Comparison of ENCODE assay signal across 7 mouse cellular contexts in the genomic region with DNA sequence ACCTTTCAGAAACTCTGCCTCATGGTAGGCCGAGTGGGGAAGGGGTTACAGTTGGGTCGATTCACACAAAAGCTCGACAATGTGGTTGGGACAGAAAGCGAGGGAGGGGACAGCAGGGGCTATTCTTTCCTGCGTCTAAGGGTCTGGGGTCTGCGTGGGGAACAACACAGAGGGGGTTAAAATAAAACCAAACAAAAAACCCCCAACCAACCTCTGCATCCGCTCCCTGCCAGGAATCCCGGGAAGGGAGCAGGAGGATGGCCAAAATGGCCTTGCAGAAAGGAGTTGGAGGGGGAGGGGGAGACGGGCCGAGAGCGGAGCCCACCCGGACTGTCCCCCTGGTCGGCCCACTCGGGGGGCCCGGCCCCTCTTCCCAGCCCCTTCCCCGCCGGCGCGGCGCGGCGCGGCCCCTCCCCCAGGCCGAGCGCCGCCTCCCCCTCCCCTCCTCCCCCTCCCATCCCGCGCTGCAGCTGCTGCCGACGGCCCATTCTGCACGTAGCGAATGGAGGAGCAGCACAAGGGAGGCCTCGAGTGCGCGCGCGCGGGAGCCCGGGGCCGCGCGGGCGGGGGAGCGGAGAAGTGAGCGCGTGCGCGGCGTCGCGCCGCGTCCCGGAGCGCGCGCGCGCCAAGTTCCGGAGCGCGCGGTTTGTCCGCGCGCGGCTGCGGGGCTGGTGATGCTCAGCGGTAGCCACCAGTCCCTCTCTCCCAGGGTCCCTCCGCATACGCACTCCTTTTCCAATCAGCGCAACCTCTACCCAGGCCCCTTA. TPM values are rescaled to one million over a fixed set of nuclear protein-coding genes. Genes with fewer than 3 reads are reported as not detected.
A peak's percentile ranks its signal among the peaks of the same experiment; 100 is the strongest.
DNase-seq lines count a peak whose midpoint lies in the region; ATAC-seq lines count a peak whose summit lies in the region.

No protein-coding gene starts in this region.

- H3K4me3 ChIP-seq in limb, embryonic 11.5 days (ENCODE audit: low read depth, low read length) = peak overlapping the region; percentile 34
- peak overlapping the region; percentile 43 for H3K4me3 ChIP-seq in midbrain, embryonic 13.5 days (replicated peaks)

- under 1% methylated on average over 66 of the region's 72 CpGs for WGBS in limb, embryonic 11.5 days
- WGBS in midbrain, embryonic 13.5 days = 0% methylated on average over 26 of the region's 72 CpGs

- peak overlapping the region; percentile 92 for H3K27ac ChIP-seq in limb, embryonic 11.5 days (replicated peaks; ENCODE audit: low read depth, low read length)
- H3K27ac ChIP-seq in midbrain, embryonic 13.5 days = peak overlapping the region; percentile 94

- peaks cover 32% of the 10 kb centered on the region for H3K4me1 ChIP-seq in limb, embryonic 11.5 days (ENCODE audit: control insufficient read depth, insufficient read depth, low read length)
- peaks cover 40% of the 10 kb centered on the region for H3K4me1 ChIP-seq in midbrain, embryonic 13.5 days (replicated peaks)

- peak; percentile 92 for DNase-seq in adrenal gland, adult 2 months
- DNase-seq in embryo, embryonic 10 days (ENCODE audit: low spot score) = peak; percentile 94
- DNase-seq in gastrocnemius, postnatal 4 days (ENCODE audit: low spot score in 2 of 2) = peak; percentile 80 to 86
- peak; percentile 70 for DNase-seq in kidney, adult 11 months
- DNase-seq in limb, embryonic 11.5 days (ENCODE audit: low spot score) = peak; percentile 95
- DNase-seq in spleen, postnatal 36 days (ENCODE audit: low spot score in 2 of 2) = peak; percentile 33 to 40

- peak; percentile 67 for ATAC-seq in limb, embryonic 11.5 days (ENCODE audit: insufficient number of reproducible peaks, low FRiP score, low TSS enrichment, low read depth)
- peak; percentile 79 for ATAC-seq in midbrain, embryonic 13.5 days

- H3K27me3 ChIP-seq in limb, embryonic 11.5 days (ENCODE audit: control insufficient read depth, insufficient read depth, low read length) = 0 out of 2 replicates have a peak, but pooled peaks cover 2% of the 10 kb centered on the region
- peaks cover 17% of the 10 kb centered on the region for H3K27me3 ChIP-seq in midbrain, embryonic 13.5 days

- peak overlapping the region; percentile 75 for H3K4me2 ChIP-seq in limb, embryonic 11.5 days (ENCODE audit: low read depth, severe bottlenecking)
- H3K4me2 ChIP-seq in midbrain, embryonic 13.5 days (replicated peaks) = peak overlapping the region; percentile 59

- no peaks in the 10 kb centered on the region for H3K9me3 ChIP-seq in limb, embryonic 11.5 days (ENCODE audit: control insufficient read depth, low read length)
- no peaks in the 10 kb centered on the region for H3K9me3 ChIP-seq in midbrain, embryonic 13.5 days

- no peaks in the 10 kb centered on the region for H3K36me3 ChIP-seq in limb, embryonic 11.5 days (ENCODE audit: control insufficient read depth, insufficient read depth, low read length)
- no peaks in the 10 kb centered on the region for H3K36me3 ChIP-seq in midbrain, embryonic 13.5 days

- H3K9ac ChIP-seq in limb, embryonic 11.5 days (ENCODE audit: low read length) = peak overlapping the region; percentile 78
- H3K9ac ChIP-seq in midbrain, embryonic 13.5 days (replicated peaks) = peak overlapping the region; percentile 76

RNA-seq across cellular contexts. Expression of gene 1600014C23Rik, which starts 2.9 kb away (rescaled TPM):
- not detected for total RNA-seq in adrenal gland, adult 2 months (2021)
- polyA plus RNA-seq in adrenal gland, adult 2 months (2012; rRNA removed) = not detected in 2 replicates
- not detected for total RNA-seq in gastrocnemius, postnatal 4 days (2021)
- not detected in 2 replicates for polyA plus RNA-seq in limb, embryonic 11.5 days (2014; fragmentation: Nextera tagmentation; extraction: Ambion mirVana)
- not detected in 2 replicates for polyA plus RNA-seq in midbrain, embryonic 13.5 days (2015; fragmentation: Nextera tagmentation; extraction: Ambion mirVana)

RNA-seq across cellular contexts. Expression of gene Tmem63b, which starts 49.8 kb away (rescaled TPM):
- total RNA-seq in adrenal gland, adult 2 months (2021) = 10 to 100 TPM; 37.9 to 54.8 TPM
- polyA plus RNA-seq in adrenal gland, adult 2 months (2012; rRNA removed) = 68.9 and 71.9 TPM in 2 replicates
- 10 to 100 TPM; 48.6 to 56.4 TPM for total RNA-seq in gastrocnemius, postnatal 4 days (2021)
- polyA plus RNA-seq in limb, embryonic 11.5 days (2014; fragmentation: Nextera tagmentation; extraction: Ambion mirVana) = 23.3 and 23.6 TPM in 2 replicates
- 124 and 133 TPM in 2 replicates for polyA plus RNA-seq in midbrain, embryonic 13.5 days (2015; fragmentation: Nextera tagmentation; extraction: Ambion mirVana)

RNA-seq across cellular contexts. Expression of gene Mrpl14, which starts 50.4 kb away (rescaled TPM):
- total RNA-seq in adrenal gland, adult 2 months (2021) = 100 to 1,000 TPM; 126 to 132 TPM
- polyA plus RNA-seq in adrenal gland, adult 2 months (2012; rRNA removed) = 223 and 257 TPM in 2 replicates
- total RNA-seq in gastrocnemius, postnatal 4 days (2021) = 10 to 100 TPM; 83.4 to 92.2 TPM
- 146 and 154 TPM in 2 replicates for polyA plus RNA-seq in limb, embryonic 11.5 days (2014; fragmentation: Nextera tagmentation; extraction: Ambion mirVana)
- 115 and 121 TPM in 2 replicates for polyA plus RNA-seq in midbrain, embryonic 13.5 days (2015; fragmentation: Nextera tagmentation; extraction: Ambion mirVana)

Comparison
In these comparisons a context has a peak if more than half of its experiments do, and no peak if none do; other contexts are left out.
1. Peak in every context shown above with its lines: DNase-seq, ATAC-seq, H3K4me3 ChIP-seq and H3K27ac ChIP-seq.
2. DNase-seq: peak in every context shown above with its lines; median percentile 95 in limb, embryonic 11.5 days; 94 in embryo, embryonic 10 days; 92 in adrenal gland, adult 2 months; 83 in gastrocnemius, postnatal 4 days; 70 in kidney, adult 11 months; 36 in spleen, postnatal 36 days.